Mouse (Mus musculus) brown adipose tissue, adult 24 weeks (tissue): Measurements from ENCODE around the gene Kbtbd12. TPM values are rescaled to one million over a fixed set of nuclear protein-coding genes. Genes with fewer than 3 reads are reported as not detected.

Experiments used
- H3K27ac ChIP-seq: fragments of 200-500 bp; replicated peaks from 2 replicates; pipeline ENCODE4 v1.5.1; 2012; ENCODE audit warnings: low read depth, mild to moderate bottlenecking, low read length
- H3K4me1 ChIP-seq: fragments of 200-500 bp; 2 replicates; pipeline ENCODE4 v1.6.1; 2012; ENCODE audit warnings: low read length, mixed read lengths; ENCODE audit not compliant: control insufficient read depth, insufficient read depth, insufficient read length
- H3K4me3 ChIP-seq: fragments of 200-500 bp; 2 replicates; pipeline ENCODE4 v1.5.1; 2012; ENCODE audit warnings: low read depth, mild to moderate bottlenecking, low read length, moderate library complexity; ENCODE audit not compliant: insufficient read depth
- polyA plus RNA-seq: library from polyadenylated mRNA; stranded (reverse); fragments of >200 nt; gene quantifications from 2 replicates; pipeline ENCODE4 v1.2.4, GENCODE M21; 2012; ENCODE audit not compliant: missing spikeins, insufficient read depth, insufficient read length

Kbtbd12 gene
- 3.9 and 6.8 TPM in 2 replicates for polyA plus RNA-seq

DNA sequence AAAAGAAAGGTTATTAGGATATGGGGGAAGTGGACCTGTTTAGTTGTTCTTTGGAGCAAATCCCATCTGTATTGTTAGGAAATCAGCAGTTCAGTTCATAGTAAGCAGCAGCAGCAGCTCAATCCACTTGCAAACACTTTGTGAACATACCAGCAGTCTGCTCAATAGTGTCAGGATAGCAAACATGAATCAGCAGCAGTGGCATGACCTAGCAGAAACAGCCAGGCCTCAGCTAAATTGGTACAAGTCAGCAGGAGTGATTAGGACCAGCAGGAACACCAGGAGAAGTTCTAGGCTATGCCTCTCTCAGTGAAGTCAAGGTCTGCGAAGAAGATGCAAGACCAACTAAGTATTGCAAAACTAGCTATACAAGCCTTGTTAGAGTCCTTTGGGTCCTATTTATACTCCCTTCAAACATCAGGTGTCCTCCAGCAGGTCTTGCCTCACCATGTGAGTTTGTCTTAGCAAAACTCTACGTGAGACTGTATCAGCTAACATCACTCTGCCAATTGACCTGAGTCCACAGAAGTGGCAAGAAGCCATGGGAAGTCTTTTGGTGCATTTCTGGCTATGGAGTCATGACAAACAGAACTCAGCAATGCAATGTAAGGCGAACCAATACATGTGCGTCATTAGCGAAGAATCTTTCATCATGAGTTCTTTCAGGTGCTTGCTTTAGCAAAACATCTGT, at the start of gene Kbtbd12:
TSS of gene Kbtbd12 (minus strand) at position 340 of the 691 bp plus-strand sequence.
- 0 out of 2 replicates have a peak within 1 kb of the TSS, but pooled peaks have one; percentile 31 for H3K27ac ChIP-seq
- H3K4me1 ChIP-seq = peaks cover 13% of the 10 kb centered on the region; the same call in 1 of the 2 replicates

GRCm38 (mm10) chr6:88683380-88684053, 45.8 kb upstream of the Kbtbd12 start:
- Histone ChIP-seq H3K4me3 (no peak overlapping the region), H3K4me1 (no peaks in the 10 kb centered on the region), H3K27ac (no peak overlapping the region)

More for the DNA sequence above, at the start of gene Kbtbd12:
- H3K4me3 ChIP-seq = no peak within 1 kb of the TSS

GRCm38 (mm10) chr6:88681026-88681425, 43.3 kb upstream of the Kbtbd12 start:
- Histone ChIP-seq H3K4me3 (no peak overlapping the region), H3K27ac (no peak overlapping the region), H3K4me1 (no peaks in the 10 kb centered on the region)

DNA sequence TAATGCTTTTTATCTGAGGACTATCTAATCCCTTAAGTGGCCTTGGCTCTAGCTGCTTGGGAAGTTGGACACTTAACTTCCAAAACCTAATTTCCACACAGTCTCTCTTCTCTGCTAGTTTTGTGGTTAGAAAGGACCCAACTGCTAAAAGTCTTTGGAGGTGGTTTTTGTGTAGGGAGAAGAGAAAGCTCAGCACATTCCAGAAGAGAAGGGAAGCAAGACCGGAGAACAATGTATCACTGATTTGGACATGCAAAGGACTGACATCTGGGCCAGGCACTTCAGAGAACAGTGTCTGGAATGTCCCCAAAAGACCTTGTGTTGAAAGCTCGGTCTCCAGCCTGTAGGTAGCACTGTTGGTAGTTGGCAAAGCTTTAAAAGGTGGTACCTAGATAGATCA, 40.0 kb upstream of the Kbtbd12 start:
- H3K4me3 ChIP-seq = no peak overlapping the region
- H3K4me1 ChIP-seq = no peaks in the 10 kb centered on the region

DNA sequence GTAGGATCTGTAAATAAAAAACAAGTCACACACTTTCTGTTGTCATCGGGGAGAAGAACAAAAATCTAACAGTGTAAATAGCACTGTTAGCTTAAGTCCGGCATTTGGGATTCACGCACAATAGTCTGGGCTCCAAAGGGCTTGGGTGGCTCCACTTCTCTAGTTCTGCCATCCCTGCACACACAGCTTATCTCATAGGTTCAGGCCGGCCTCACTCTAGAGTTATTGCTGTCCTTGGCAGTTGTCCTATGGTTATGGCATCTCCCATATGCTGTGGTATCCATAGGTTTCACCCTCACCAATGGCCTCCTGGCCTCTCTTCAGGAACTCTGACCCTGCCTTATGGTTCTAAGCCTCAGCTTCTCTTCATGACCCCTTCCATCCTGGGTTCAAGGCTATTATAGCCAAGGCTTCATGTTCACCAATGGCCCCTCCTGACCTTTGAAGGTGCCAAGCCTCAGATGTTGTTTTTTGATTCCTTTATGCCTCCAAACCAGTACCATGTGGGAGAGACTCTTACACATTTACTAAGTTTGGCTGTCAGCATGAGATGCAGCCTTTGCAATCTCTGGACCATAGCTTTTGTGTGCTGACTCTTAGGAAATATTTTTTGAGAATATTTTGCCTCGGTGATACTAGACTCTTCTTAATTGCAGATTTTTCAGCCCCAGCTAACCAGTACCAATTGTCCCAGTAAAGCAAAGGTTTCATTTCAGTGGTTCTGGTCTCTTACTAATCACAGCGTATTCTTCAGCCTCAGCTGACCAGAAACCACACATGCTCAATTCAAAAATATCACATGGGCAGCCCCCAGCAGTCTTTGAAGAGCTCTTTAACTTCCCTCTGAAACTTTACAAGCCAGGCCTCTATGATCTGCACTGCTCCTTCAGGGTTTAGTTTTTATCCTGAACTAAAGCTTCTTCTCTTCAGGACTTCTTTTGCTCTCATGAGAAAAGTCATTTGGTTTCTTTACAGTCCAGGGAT, 39.3 kb upstream of the Kbtbd12 start:
- no peaks in the 10 kb centered on the region for H3K4me1 ChIP-seq
- H3K27ac ChIP-seq = no peak overlapping the region
- H3K4me3 ChIP-seq = no peak overlapping the region

More for the DNA sequence above, 40.0 kb upstream of the Kbtbd12 start:
- no peak overlapping the region for H3K27ac ChIP-seq

- H3K4me3 ChIP-seq = no peak overlapping the region
- H3K4me1 ChIP-seq = no peaks in the 10 kb centered on the region
- no peak overlapping the region for H3K27ac ChIP-seq
Measured at GRCm38 (mm10) chr6:88675815-88676214, 38.1 kb upstream of the Kbtbd12 start.

- Histone ChIP-seq H3K4me1 (no peaks in the 10 kb centered on the region), H3K4me3 (no peak overlapping the region), H3K27ac (no peak overlapping the region)
Measured at GRCm38 (mm10) chr6:88662284-88662683, 24.5 kb upstream of the Kbtbd12 start.

DNA sequence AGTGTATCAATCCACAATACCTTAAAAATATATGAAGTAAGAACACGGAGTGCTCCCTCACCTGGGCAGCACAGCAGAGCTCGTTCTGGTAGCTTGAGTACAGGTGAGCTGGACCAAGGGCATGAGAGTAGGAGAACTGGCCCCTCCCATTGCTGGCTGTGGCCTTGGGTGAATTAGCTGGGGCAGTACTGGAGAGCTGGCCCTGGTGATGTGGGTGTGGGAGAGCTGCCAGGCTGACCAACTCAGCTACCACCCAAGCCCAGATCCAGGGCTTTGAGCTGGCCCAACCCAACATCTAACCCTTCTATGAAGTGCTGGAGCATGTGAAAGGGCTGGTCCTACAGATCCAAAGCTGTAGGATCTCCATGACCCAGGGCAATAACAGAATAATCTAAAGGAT, 23.9 kb upstream of the Kbtbd12 start:
- no peaks in the 10 kb centered on the region for H3K4me1 ChIP-seq
- H3K4me3 ChIP-seq = no peak overlapping the region
- H3K27ac ChIP-seq = no peak overlapping the region

DNA sequence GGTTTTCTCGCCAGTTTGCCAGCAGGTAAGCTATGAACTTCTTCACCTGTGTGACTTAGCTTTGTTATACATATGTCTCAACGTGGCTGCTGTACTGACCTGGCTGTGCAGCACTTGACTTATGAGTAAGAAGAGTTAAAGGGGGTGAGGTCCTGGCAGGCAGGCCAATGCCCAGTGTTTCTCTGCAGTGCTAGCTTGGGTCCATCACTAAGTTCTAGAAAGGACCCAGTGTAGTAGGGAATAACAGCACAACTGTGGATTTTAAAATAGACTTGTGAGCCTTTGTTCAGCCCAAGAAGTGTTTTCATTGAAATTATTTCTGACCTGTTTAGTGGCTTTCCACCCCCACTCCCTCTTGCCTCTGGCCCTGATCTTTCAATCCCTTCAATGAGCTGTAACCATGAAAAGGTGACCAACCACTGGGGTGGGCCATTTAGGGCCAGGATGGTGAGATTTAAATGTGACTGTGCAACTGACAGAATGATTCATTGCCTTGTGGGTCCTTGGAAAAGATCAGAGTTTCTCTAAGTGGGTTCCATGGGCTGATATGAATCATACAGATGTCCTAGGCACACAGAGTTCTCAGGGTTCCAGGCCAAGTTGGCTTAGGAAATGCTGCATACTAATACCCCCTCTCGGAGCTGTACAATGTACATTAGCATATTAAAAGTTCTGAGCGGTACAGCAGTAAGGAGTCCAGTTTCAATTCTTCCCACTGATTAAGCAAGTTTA, 10.0 kb upstream of the Kbtbd12 start:
- Histone ChIP-seq H3K4me1 (no peaks in the 10 kb centered on the region), H3K4me3 (no peak overlapping the region), H3K27ac (no peak overlapping the region)

GRCm38 (mm10) chr6:88644786-88645185, 7.0 kb upstream of the Kbtbd12 start:
- Histone ChIP-seq H3K4me1 (peaks cover 7% of the 10 kb centered on the region; the same call in 1 of the 2 replicates), H3K27ac (no peak overlapping the region), H3K4me3 (no peak overlapping the region)

DNA sequence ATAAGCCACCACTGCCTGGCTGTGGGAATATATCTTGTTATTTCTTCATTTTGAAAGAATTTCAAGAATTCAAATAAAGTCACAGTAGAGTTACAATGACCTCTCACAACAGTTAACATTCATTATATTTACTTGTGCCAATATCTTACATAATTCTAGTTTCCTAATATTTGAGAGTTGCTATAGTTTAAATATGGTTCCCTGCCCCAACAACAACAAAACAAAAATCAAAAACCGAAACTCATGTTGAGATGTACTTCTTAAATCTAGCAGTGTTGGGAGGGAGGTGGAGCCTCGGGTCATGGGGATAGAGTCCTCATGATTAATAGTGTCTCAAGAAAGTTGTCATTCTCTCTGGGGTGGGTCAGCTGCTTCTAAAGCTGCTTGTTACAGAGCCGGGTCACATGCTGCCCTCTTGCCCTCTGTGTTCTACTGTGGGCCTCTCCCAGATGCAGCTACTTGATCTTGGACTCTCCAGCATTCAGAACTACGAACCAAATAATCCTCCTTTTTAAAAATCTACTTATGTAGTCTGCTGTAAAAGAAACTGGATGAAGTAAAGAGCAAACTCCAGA, 3.7 kb upstream of the Kbtbd12 start:
- H3K4me3 ChIP-seq = no peak overlapping the region
- peaks cover 10% of the 10 kb centered on the region; the same call in 1 of the 2 replicates for H3K4me1 ChIP-seq
- peak overlapping the region; percentile 86 for H3K27ac ChIP-seq

DNA sequence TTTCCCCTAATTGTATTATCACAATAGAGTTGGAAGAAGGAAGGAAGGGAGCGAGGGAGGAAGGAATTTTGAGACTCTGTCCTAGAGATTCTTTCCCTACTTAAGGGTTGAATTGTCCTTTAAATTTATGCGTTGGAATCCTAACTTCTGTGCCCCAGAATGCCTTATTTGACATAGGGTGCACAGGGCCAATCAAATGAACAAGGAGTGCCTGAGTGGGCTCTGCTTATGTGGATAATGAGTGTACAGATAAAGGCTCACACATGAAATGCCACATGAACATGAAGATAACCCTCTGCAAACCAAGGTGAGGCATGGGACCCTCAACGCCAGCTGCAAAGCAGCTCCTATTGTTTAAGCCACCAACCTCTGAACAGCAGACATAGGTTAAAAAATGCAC, 2.6 kb upstream of the Kbtbd12 start:
- peaks cover 10% of the 10 kb centered on the region; the same call in 1 of the 2 replicates for H3K4me1 ChIP-seq
- peak overlapping the region; percentile 46; the same call in 1 of the 2 replicates for H3K27ac ChIP-seq
- 0 out of 2 replicates have a peak overlapping the region, but pooled peaks have one; percentile 0 for H3K4me3 ChIP-seq

DNA sequence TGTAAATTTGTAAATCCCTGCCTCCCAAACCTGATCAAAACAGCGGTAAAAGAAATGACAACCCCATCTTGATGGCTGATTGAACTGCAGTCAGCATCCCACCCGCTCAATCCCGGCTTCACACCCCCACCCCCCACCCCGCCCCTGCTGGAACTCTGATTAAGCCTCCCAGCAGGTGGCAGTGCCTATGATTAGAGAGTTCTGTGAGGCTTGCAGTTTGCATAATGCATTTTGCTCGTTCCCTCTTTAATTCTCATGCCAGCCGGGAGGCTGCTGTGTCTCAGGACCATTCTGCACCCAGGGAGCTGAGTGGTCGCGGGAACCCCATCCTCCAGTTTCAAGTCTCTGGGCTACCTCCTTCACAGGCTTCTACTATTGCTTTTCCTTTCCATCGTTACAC, 2.2 kb upstream of the Kbtbd12 start:
- 0 out of 2 replicates have a peak overlapping the region, but pooled peaks have one; percentile 0 for H3K4me3 ChIP-seq
- H3K4me1 ChIP-seq = peaks cover 10% of the 10 kb centered on the region; the same call in 1 of the 2 replicates
- H3K27ac ChIP-seq = no peak overlapping the region

- H3K4me3 ChIP-seq = no peak overlapping the region
- peak overlapping the region; percentile 42 for H3K27ac ChIP-seq
Measured at GRCm38 (mm10) chr6:88639372-88639920, 1.7 kb upstream of the Kbtbd12 start.

More at GRCm38 (mm10) chr6:88639372-88639920, 1.7 kb upstream of the Kbtbd12 start:
- peaks cover 11% of the 10 kb centered on the region; the same call in 1 of the 2 replicates for H3K4me1 ChIP-seq
